Mouse (Mus musculus) kidney, adult 2 months (tissue): ENCODE results near the gene Tmem14a.

Source experiments
- CTCF ChIP-seq: fragments of 200-500 bp; conservative IDR thresholded peaks from 2 replicates; pipeline ENCODE4 v1.5.1; 2011; ENCODE audit warnings: low read depth, mild to moderate bottlenecking, control low read depth, low read length, moderate library complexity, mixed read lengths; ENCODE audit not compliant: insufficient read depth, insufficient read length
- POLR2A ChIP-seq: fragments of 200-500 bp; IDR thresholded peaks from one replicate; pipeline ENCODE4 v1.6.1; 2011; ENCODE audit warnings: low read depth, low read length, control low read depth

- TF ChIP-seq CTCF (no peak), POLR2A (no peak)
Measured at GRCm38 (mm10) chr1:21272056-21272431, 53.7 kb downstream of the Tmem14a start.
